Mouse (Mus musculus): ENCODE results near the gene Sds.

GRCm38 (mm10) chr5:120524736-120525135, 48.4 kb downstream of the Sds start:
- no peak for TF ChIP-seq TAL1 (IDR thresholded peaks at IDR 0.05; ENCODE audit: low read length)
- no peak for TF ChIP-seq GATA1 (IDR thresholded peaks at IDR 0.05; ENCODE audit: low read length)
